Mouse (Mus musculus): ENCODE measurements around the gene Ghr.

The Ghr gene

GRCm38 (mm10) chr15:3408478-3408877 is 174.8 kb downstream of the Ghr start:
- in situ Hi-C loops (cut with MboI; ENCODE audit: low pct_unique_long_range_greater_than_20kb in 1 of 2, low sequenced_read_pairs in 2 of 2, unreplicated experiment in 1 of 2), result no loop called here

DNA sequence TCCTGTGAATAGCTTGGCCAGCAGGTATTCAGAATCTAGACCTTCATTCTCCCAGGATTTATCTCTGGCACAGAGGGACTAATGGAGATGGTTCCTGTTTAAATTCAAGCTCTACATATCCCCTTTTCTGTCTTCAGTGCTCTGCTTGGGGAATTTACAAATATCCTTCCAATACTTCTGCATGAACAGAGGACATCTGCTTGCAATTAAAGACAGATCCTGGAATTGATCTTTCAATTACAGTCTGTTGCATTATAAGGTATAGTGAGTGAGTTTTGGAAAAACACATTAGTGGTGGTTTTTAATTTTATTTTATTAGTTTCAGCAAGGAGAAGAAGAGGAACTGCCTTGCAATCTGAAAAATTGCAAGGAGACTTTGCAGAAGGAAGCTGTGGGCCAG is 184.1 kb downstream of the Ghr start:
- in situ Hi-C loops (cut with MboI; ENCODE audit: low pct_unique_long_range_greater_than_20kb in 1 of 2, low sequenced_read_pairs in 2 of 2, unreplicated experiment in 1 of 2), result no loop called here

DNA sequence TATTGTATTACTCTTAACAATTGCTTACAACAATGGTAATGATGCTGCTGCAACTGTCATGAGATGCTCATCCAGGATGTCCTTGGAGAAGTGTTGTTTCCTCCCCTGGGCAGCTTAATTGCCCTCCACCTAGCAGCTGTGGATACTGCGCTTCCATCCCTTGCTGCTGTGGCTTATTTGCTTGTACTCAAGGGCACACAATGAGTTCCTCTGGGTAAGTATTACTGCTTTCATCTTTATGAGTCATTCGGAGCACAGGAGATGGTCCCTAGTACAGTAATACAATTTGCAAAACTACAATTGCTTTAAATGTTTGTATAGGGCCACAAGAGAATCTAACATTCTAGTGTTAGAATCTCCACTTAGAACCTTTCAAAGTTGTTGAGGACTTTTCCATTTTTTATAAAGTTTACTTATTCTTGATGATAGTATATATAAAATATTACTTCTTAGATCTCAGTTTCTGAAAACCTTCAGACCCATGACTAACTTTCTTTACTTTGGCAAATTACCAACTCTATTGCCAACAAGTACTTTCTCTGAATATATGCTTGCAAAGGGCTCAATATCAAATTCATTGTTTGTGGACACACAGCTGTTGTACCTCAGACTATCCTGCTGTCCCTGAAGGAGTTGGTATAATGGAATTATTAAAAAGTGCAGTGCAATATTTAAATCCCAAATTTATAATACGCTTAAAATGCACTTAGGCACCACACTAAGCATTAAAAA is 185.8 kb downstream of the Ghr start:
- in situ Hi-C loops (cut with MboI; ENCODE audit: low pct_unique_long_range_greater_than_20kb in 1 of 2, low sequenced_read_pairs in 2 of 2, unreplicated experiment in 1 of 2), result no loop called here

DNA sequence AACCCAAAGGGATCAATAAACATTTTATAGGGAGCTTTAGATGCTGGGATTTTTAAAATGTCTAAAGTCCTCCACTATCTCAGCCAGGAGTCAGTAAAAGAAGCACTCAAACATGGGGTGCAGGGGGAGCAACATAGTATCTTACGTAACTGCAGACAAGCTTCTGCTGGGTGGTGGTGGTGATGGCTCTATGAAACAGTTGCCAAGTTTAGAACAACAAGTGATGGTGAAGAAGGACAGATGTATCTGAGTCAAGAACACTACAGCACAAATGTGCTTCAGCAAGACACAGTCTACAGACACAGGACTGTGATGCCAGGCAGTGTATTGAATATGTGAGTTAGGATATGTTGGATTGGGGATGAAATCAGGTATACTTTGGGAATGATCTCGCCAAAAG is 187.1 kb downstream of the Ghr start:
- in situ Hi-C loops (cut with MboI; ENCODE audit: low pct_unique_long_range_greater_than_20kb in 1 of 2, low sequenced_read_pairs in 2 of 2, unreplicated experiment in 1 of 2), result no loop called here

GRCm38 (mm10) chr15:3395700-3396099 is 187.6 kb downstream of the Ghr start:
- in situ Hi-C loops (cut with MboI; ENCODE audit: low pct_unique_long_range_greater_than_20kb in 1 of 2, low sequenced_read_pairs in 2 of 2, unreplicated experiment in 1 of 2), result no loop called here

- in situ Hi-C loops (cut with MboI; ENCODE audit: low pct_unique_long_range_greater_than_20kb in 1 of 2, low sequenced_read_pairs in 2 of 2, unreplicated experiment in 1 of 2), result no loop called here
These were observed 192.6 kb downstream of the Ghr start for GRCm38 (mm10) chr15:3390722-3391121.

GRCm38 (mm10) chr15:3389011-3389410 is 194.3 kb downstream of the Ghr start:
- in situ Hi-C loops (cut with MboI; ENCODE audit: low pct_unique_long_range_greater_than_20kb in 1 of 2, low sequenced_read_pairs in 2 of 2, unreplicated experiment in 1 of 2), result no loop called here

- in situ Hi-C loops (cut with MboI; ENCODE audit: low pct_unique_long_range_greater_than_20kb in 1 of 2, low sequenced_read_pairs in 2 of 2, unreplicated experiment in 1 of 2), result no loop called here
These were observed 194.8 kb downstream of the Ghr start for GRCm38 (mm10) chr15:3388485-3388884.

GRCm38 (mm10) chr15:3383788-3384187 is 199.5 kb downstream of the Ghr start:
- in situ Hi-C loops (cut with MboI; ENCODE audit: low pct_unique_long_range_greater_than_20kb in 1 of 2, low sequenced_read_pairs in 2 of 2, unreplicated experiment in 1 of 2), result no loop called here

- in situ Hi-C loops (cut with MboI; ENCODE audit: low pct_unique_long_range_greater_than_20kb in 1 of 2, low sequenced_read_pairs in 2 of 2, unreplicated experiment in 1 of 2), result no loop called here
These were observed 201.9 kb downstream of the Ghr start for GRCm38 (mm10) chr15:3381413-3381812.

GRCm38 (mm10) chr15:3368261-3368832 is 214.9 kb downstream of the Ghr start:
- in situ Hi-C loops (cut with MboI; ENCODE audit: low pct_unique_long_range_greater_than_20kb in 1 of 2, low sequenced_read_pairs in 2 of 2, unreplicated experiment in 1 of 2), result no loop called here

DNA sequence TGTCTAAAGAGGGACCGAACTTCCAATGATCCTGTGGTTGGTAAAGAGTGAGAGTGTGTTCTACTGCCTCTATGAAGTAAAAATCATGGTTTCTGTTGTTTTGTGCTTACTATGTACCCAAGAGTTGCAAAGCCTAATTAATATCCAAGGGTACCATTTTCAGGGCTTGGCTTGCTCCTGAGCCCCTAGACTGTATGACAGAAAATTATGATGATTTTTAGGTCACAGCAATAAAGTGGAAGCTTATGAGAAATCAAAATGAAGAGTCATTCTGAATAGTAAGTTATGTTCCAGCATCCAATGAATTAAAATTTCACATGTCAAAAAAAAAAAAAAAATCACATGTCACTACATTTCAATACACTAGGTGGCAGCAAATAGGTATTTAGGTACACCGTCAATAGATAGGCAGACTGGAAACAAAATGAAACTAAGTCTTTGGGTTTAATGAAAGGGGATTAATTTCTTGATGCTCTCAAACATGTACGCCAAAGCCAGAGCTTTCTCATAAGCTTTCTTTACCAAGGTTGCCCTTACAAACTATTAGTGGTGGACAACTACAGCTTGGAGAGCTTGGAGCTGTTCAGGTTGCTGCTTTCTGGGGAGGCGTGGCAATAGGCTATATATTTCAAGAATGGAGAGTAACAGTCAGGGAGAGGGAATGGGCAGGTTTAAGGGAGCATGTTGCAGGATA is 227.1 kb downstream of the Ghr start:
- in situ Hi-C loops (cut with MboI; ENCODE audit: low pct_unique_long_range_greater_than_20kb in 1 of 2, low sequenced_read_pairs in 2 of 2, unreplicated experiment in 1 of 2), result no loop called here

DNA sequence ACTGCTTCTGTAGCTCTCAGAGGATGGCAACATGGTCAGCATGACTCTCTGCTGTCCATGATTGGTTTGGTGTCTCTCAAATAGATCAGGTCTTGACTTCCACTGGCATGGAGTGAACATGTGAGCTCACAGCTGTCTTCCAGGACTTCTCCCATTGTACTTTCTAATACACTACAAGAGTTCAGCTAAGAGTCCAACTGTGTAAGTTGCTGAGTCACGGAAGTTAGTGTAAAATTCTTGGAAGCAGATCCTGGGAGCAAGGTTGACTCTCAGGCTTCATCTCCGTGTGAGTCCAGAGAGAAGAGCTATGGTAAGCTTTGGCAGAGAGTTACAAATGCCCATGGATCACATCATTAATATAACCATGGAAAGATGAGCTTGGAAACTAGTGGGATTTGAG is 229.6 kb downstream of the Ghr start:
- in situ Hi-C loops (cut with MboI; ENCODE audit: low pct_unique_long_range_greater_than_20kb in 1 of 2, low sequenced_read_pairs in 2 of 2, unreplicated experiment in 1 of 2), result no loop called here

DNA sequence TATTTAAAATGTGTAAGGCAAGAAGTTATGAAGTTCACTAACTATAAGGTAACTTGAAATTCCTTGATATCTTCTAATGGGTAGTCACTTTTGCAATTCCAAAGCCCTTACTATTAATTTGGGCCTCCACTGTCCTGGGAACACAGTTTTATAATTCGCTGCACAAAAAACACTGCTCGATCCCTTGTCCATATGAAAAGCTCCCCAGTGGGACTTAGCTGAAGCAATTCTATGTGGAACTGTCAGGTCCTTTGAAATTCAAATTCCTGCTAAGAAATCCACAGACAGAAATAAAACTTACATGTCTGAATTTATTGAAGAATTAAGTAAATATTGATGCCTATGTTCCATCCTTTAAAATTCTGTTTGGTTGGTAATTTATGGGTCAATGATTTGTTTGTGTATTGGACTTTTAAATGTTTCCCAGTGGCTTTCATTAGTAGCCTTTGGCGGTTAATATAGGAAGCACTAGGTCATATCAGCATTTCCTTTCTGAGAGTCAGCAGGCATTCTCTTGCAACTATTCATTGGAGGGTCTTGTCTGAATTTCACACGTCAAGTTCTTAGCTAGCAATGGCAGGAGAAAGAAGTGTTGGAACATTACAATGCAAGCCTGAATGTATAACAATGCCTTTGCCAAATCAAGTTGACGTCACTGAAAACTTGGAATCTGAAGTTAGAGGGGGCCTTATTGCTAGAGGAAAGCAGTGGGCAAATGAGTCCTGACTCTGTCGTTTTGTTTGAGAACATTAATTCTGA is 233.8 kb downstream of the Ghr start:
- in situ Hi-C loops (cut with MboI; ENCODE audit: low pct_unique_long_range_greater_than_20kb in 1 of 2, low sequenced_read_pairs in 2 of 2, unreplicated experiment in 1 of 2), result no loop called here

- in situ Hi-C loops (cut with MboI; ENCODE audit: low pct_unique_long_range_greater_than_20kb in 1 of 2, low sequenced_read_pairs in 2 of 2, unreplicated experiment in 1 of 2), result no loop called here
These were observed 236.6 kb downstream of the Ghr start for GRCm38 (mm10) chr15:3346682-3347081.

DNA sequence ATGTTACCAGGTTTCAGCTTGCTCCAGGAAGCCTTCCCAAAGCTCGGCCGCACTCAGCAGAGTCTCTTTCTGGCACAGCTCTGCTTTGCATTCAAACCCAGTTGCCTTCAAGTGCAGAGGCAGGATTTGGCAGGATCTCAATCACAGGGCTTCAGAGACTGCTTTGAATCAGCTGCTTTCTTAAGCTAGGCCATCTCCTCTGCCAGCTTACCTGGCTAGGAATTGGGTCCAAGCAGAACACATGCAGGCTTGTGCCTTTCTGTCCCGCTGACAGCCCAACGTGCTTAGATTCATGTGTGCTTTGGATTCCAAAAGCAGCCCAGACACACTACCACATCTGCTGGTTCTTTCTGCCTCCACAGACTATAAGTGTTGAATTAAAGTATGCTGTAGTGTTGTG is 238.7 kb downstream of the Ghr start:
- in situ Hi-C loops (cut with MboI; ENCODE audit: low pct_unique_long_range_greater_than_20kb in 1 of 2, low sequenced_read_pairs in 2 of 2, unreplicated experiment in 1 of 2), result no loop called here

- in situ Hi-C loops (cut with MboI; ENCODE audit: low pct_unique_long_range_greater_than_20kb in 1 of 2, low sequenced_read_pairs in 2 of 2, unreplicated experiment in 1 of 2), result no loop called here
These were observed 241.3 kb downstream of the Ghr start for GRCm38 (mm10) chr15:3341806-3342582.

GRCm38 (mm10) chr15:3339847-3340246 is 243.4 kb downstream of the Ghr start:
- in situ Hi-C loops (cut with MboI; ENCODE audit: low pct_unique_long_range_greater_than_20kb in 1 of 2, low sequenced_read_pairs in 2 of 2, unreplicated experiment in 1 of 2), result no loop called here
